Mouse (Mus musculus) E14TG2a.4 (cell line): Measurements from ENCODE around the gene Pkp4.

ENCODE experiments used
- H3K27me3 ChIP-seq: 2 replicates; pipeline ENCODE4 v1.6.1; 2014; ENCODE audit warnings: low read length, control low read depth; ENCODE audit not compliant: insufficient read depth
- H3K36me3 ChIP-seq: 2 replicates; pipeline ENCODE4 v1.6.1; 2014; ENCODE audit warnings: low read length, control low read depth; ENCODE audit not compliant: insufficient read depth
- H3K4me1 ChIP-seq: replicated peaks from 2 replicates; pipeline ENCODE4 v1.6.1; 2014; ENCODE audit warnings: low read depth, low read length, control low read depth
- H3K4me3 ChIP-seq: replicated peaks from 2 replicates; pipeline ENCODE4 v1.5.1; 2014; ENCODE audit warnings: mild to moderate bottlenecking, low read length
- H3K9me3 ChIP-seq: 2 replicates; pipeline ENCODE4 v1.6.1; 2014; ENCODE audit warnings: low read length, control low read depth
- CTCF ChIP-seq: conservative IDR thresholded peaks from 2 replicates; pipeline ENCODE4 v1.5.1; 2014; ENCODE audit warnings: low read length
- NANOG ChIP-seq: IDR thresholded peaks from 2 replicates; pipeline ENCODE4 v1.6.1; 2014; ENCODE audit warnings: borderline replicate concordance, low read length, mixed read lengths
- POU5F1 ChIP-seq: IDR thresholded peaks from 2 replicates; pipeline ENCODE4 v1.6.1; 2014; ENCODE audit warnings: low read length, borderline replicate concordance

The Pkp4 gene

DNA sequence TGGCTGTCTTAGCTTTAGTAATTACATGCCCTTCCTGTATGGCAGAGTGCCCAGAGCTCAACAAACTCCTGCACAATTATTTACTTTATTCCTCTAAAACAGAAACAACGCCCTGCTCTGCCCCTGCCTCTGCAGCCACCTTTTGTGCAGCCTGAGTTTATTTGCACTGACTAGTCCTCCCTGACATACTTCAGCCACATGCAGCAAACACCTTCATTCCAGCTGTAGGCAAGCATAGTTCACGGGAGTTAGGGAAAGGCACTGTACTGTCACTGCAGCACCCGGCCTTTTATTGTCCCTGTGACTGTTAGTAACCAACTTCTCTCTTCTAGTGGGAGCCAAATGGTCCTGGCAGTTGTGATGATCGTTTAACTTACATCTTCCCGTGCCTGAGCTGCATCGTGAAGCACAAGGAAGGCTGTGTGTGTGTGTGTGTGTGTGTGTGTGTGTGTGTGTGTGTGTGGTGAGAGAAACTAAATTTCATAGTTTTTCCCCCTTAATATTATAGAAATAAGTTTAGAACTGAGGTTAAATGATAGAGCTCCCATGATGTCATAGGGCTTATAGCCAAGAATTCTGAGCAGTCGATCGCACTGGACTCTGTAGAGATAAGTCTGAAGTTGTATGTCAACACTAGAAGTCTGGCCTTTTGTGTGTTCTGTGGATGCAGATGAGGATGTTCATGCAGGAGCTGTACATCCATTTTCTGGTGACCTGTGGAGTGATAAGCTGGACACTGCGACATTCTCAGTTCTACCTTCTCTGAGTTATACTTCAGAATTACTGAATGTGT lies 59.5 kb downstream of the Pkp4 start:
- no peaks in the 10 kb centered on the region for H3K9me3 ChIP-seq
- H3K27me3 ChIP-seq: no peaks in the 10 kb centered on the region
- peaks cover 59% of the 10 kb centered on the region for H3K4me1 ChIP-seq
- no peak for TF ChIP-seq CTCF
- no peak for TF ChIP-seq POU5F1
- TF ChIP-seq NANOG: no peak
- H3K36me3 ChIP-seq: peaks cover 60% of the 10 kb centered on the region
- H3K4me3 ChIP-seq: no peak overlapping the region

DNA sequence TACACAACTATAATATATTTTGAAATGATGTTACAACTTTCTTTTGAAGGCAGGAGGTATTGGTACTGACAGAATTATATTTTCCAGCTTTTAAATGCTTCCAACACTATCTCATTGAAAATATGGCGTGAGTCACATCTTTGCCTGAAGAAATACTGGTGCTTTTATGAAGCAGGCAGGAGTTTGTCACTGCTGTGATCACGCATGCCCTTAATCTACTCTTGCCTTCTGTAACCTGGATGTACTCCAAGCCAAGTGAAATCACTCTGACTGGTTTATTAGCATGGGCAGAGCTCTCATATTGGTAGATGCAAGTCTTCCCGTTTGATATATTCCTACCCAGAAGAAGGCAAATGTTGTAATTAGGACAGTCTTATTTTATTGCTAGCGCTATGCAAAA lies 65.7 kb downstream of the Pkp4 start:
- H3K4me3 ChIP-seq: no peak overlapping the region
- peaks cover 86% of the 10 kb centered on the region for H3K4me1 ChIP-seq
- peaks cover 17% of the 10 kb centered on the region for H3K36me3 ChIP-seq
- TF ChIP-seq NANOG: no peak
- no peak for TF ChIP-seq CTCF
- TF ChIP-seq POU5F1: no peak
- H3K9me3 ChIP-seq: no peaks in the 10 kb centered on the region
- no peaks in the 10 kb centered on the region for H3K27me3 ChIP-seq

DNA sequence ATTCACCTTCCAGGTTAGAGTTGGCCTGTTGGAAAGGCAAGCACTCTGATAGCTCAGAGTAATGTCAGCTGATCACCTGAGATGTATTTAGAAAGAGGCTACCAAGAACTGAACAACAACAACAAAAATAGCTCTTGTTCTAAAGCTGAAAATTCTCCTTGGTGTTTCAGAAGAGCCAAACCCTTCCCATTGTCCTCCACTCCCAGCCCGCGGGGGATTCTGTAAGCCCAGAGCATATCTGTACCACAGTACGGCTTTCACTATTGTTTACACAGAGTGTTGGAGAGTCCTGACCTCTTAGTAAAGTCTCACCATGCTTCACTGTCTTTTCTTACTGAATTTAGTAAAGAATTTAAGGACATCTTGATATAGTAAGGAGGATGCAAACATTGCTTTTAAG lies 66.4 kb downstream of the Pkp4 start:
- Histone ChIP-seq H3K27me3 (no peaks in the 10 kb centered on the region), H3K4me3 (no peak overlapping the region)
- no peak for TF ChIP-seq POU5F1
- no peak for TF ChIP-seq CTCF
- no peak for TF ChIP-seq NANOG

DNA sequence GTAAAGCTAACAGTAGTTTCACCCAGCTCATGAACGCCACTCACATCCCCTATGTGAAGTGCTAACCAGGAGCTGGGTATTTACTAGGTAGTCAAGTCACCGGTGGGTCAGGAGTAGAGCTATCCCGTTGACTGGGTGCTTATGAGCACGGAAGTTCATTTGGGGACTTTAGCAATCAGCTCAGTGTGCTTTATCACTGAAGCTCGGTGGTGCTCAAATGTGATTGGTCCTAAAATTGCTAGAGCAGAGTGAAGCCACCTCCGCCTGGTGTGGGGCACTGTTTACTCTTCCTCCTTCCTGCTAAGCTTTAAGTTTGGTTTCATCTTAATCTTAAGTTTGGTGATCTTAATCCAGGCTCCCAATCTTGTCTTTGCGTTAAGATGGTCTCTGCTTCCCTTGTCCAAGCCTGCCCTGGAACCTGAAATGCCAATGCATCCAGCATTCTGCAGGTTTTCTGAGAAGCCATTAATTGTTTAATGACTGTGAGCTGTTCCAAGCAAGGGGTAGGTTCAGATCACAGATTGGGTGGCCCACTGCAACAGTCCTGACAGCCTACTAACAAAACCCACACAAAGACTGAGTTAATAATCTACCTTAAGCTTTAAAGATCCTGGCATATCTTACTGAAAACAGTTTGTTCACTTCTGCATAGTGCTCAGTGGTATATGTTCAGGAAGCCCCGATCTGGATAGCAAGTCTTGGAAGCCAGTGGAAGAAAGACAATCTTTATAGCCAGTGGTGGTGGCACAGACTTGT lies 67.0 kb downstream of the Pkp4 start:
- Histone ChIP-seq H3K9me3 (no peaks in the 10 kb centered on the region), H3K4me1 (peaks cover 91% of the 10 kb centered on the region), H3K4me3 (no peak overlapping the region), H3K36me3 (peaks cover 15% of the 10 kb centered on the region), H3K27me3 (no peaks in the 10 kb centered on the region)
- TF ChIP-seq CTCF: no peak
- TF ChIP-seq NANOG: no peak
- TF ChIP-seq POU5F1: no peak

More for the DNA sequence above, 66.4 kb downstream of the Pkp4 start:
- Histone ChIP-seq H3K4me1 (peaks cover 91% of the 10 kb centered on the region), H3K36me3 (peaks cover 18% of the 10 kb centered on the region), H3K9me3 (no peaks in the 10 kb centered on the region)

DNA sequence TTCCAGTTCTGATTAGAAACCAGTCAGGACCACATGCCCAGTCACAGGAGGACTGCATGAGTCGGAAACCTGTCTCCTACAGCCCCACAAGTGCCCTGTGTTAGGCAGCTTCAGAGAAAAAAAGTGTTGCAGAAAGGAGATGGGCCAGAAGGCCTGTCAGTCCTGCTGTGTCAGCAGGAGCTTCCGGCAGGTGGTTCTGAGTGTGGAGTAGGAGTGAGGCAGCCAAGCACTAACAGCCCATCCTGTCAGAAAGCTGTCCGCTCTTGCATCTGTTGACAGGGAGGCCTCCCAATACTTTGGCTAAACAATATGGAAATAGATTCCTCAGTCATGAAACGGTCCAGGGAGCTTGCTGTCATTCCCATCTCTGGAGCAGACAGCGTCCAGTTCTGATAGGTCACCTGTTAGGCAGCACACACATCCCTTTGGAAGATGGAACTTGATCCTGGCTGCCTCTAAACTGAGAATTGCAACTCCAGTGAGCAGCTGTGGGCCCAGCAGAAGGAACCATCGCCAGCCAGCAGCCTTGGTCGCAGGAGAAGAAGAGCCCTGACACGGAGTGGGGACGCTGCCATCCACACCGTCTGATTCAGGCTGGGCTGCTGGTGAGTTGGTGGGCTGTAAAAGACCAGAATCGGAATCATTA lies 68.7 kb downstream of the Pkp4 start:
- H3K9me3 ChIP-seq: no peaks in the 10 kb centered on the region
- H3K4me1 ChIP-seq: peaks cover 91% of the 10 kb centered on the region
- H3K4me3 ChIP-seq: peak overlapping the region; percentile 37
- no peaks in the 10 kb centered on the region for H3K27me3 ChIP-seq
- peaks cover 13% of the 10 kb centered on the region; the same call in 1 of the 2 replicates for H3K36me3 ChIP-seq
- no peak for TF ChIP-seq NANOG
- no peak for TF ChIP-seq POU5F1
- no peak for TF ChIP-seq CTCF

DNA sequence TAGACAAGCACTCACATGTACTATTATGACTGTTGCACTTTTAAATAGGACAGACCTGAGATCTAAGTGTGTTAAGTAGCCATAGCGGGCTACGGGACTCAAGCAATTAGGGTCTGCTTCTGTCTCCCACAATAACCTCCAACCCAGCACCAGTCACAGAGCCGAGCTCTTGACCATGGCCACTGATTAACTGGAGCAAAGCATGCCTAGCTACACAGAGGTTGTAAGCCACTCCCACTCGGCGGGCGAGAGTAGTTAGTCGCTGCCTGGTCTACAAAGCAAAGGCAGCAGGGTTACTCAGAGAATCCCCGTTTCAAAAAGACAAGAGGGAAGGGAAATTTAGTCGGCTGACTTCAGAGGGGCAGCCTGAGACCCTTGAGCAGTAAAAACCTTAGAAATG lies 70.0 kb downstream of the Pkp4 start:
- H3K36me3 ChIP-seq: peaks cover 13% of the 10 kb centered on the region; the same call in 1 of the 2 replicates
- no peaks in the 10 kb centered on the region for H3K9me3 ChIP-seq
- H3K27me3 ChIP-seq: no peaks in the 10 kb centered on the region
- H3K4me3 ChIP-seq: peak overlapping the region; percentile 49; the same call in 1 of the 2 replicates
- TF ChIP-seq NANOG (no peak), POU5F1 (no peak), CTCF (no peak)
- H3K4me1 ChIP-seq: peaks cover 82% of the 10 kb centered on the region

DNA sequence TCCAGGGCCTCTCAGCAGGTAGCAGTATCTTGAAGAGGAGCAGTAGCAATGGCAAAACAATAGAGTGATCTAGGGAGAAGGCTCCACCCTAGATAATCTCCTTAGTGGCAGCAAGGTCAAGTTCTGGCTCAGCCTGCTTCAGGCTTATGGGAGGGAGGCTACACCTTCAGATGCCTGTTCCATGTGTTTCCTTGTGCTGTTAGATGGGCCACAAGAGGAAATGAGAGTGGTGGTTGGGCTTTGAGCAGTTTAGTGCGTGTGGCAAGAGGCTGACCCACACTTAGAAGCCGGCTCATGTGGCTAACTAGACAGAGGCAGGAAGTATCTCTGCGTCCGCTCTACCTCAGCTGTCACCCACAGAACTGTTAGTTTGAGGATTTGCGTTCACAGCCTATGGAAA lies 70.9 kb downstream of the Pkp4 start:
- TF ChIP-seq NANOG: peak; percentile 82
- no peak for TF ChIP-seq POU5F1
- no peak for TF ChIP-seq CTCF
- peak overlapping the region; percentile 54 for H3K4me3 ChIP-seq
- H3K36me3 ChIP-seq: peaks cover 13% of the 10 kb centered on the region; the same call in 1 of the 2 replicates
- peaks cover 75% of the 10 kb centered on the region for H3K4me1 ChIP-seq
- H3K9me3 ChIP-seq: no peaks in the 10 kb centered on the region
- no peaks in the 10 kb centered on the region for H3K27me3 ChIP-seq
